Mouse (Mus musculus): Measurements from ENCODE around the gene Kcnt1. TPM values are rescaled to one million over a fixed set of nuclear protein-coding genes. Genes with fewer than 3 reads are reported as not detected.
"Not testable (repeated sequence)": the region's sequence is repeated elsewhere in the genome, so short reads cannot be mapped to it uniquely, and the experiment has no call there.

Kcnt1 gene
- polyA plus RNA-seq (2014; fragmentation: Nextera tagmentation; extraction: Ambion mirVana): 0.14 and 0.22 TPM in 2 replicates

- Histone ChIP-seq H3K9ac (peak within 1 kb of the TSS; percentile 26; the same call in 1 of the 2 replicates), H3K9me3 (ENCODE audit: low read depth, low read length) (no peaks in the 10 kb centered on the region), H3K4me1 (ENCODE audit: insufficient read depth) (peaks cover 8% of the 10 kb centered on the region; the same call in 1 of the 2 replicates), H3K27me3 (ENCODE audit: insufficient read depth, low read length) (peaks cover 28% of the 10 kb centered on the region), H3K27ac (ENCODE audit: low read depth) (no peak within 1 kb of the TSS), H3K4me2 (peak within 1 kb of the TSS; percentile 88), H3K4me3 (ENCODE audit: low read depth, low read length) (peak within 1 kb of the TSS; percentile 40), H3K36me3 (ENCODE audit: insufficient read depth) (no peaks in the 10 kb centered on the region)
- WGBS: 1% methylated on average over 53 of the region's 53 CpGs
- TF ChIP-seq CTCF (IDR thresholded peaks at IDR 0.05; ENCODE audit: low read depth): no peak
- ATAC-seq (ENCODE audit: insufficient read depth) (peak; percentile 38; the same call in 1 of the 2 replicates), DNase-seq (peak; percentile 70)
Measured at GRCm38 (mm10) chr2:25863337-25864131, at the start of gene Kcnt1. Gene Kcnt1 (plus strand): TSS chr2:25863734.

DNA sequence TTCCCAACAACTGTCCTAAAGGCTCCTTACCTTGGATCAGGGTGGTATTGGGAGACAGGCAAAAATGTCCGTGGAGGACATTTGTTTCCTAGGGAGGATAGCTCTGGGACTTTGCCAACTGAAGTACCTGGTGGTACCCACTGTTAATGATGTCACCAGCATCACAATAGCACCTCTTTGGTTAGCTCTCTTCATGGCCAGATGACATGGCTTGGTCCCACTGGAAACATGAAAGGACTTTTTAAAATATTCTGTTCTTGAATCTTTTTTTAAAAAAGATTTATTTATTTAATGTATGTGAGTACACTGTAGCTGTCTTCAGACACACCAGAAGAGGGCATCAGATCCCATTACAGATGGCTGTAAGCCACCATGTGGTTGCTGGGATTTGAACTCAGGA lies 47.8 kb upstream of the Kcnt1 start, which contains the start of gene Glt6d1:
Glt6d1 (minus strand) TSS at position 101 of the 400 bp plus-strand sequence.
- not testable (repeated sequence) for H3K4me1 ChIP-seq (ENCODE audit: insufficient read depth); H3K4me3 ChIP-seq (ENCODE audit: low read depth, low read length); H3K27ac ChIP-seq (ENCODE audit: low read depth); H3K27me3 ChIP-seq (ENCODE audit: insufficient read depth, low read length); DNase-seq; H3K9me3 ChIP-seq (ENCODE audit: low read depth, low read length); H3K36me3 ChIP-seq (ENCODE audit: insufficient read depth); H3K4me2 ChIP-seq; ATAC-seq (ENCODE audit: insufficient read depth); H3K9ac ChIP-seq
- 74% methylated on average over 1 of the region's 1 CpGs for WGBS

- 63% methylated on average over 1 of the region's 1 CpGs for WGBS
- ATAC-seq (ENCODE audit: insufficient read depth): no peak
- no peak for DNase-seq
- Histone ChIP-seq H3K36me3 (ENCODE audit: insufficient read depth) (no peaks in the 10 kb centered on the region), H3K4me2 (no peak within 1 kb of the TSS), H3K27ac (ENCODE audit: low read depth) (no peak within 1 kb of the TSS), H3K4me1 (ENCODE audit: insufficient read depth) (no peaks in the 10 kb centered on the region), H3K9me3 (ENCODE audit: low read depth, low read length) (no peaks in the 10 kb centered on the region), H3K4me3 (ENCODE audit: low read depth, low read length) (no peak within 1 kb of the TSS), H3K9ac (no peak within 1 kb of the TSS), H3K27me3 (ENCODE audit: insufficient read depth, low read length) (no peaks in the 10 kb centered on the region)
- no peak for TF ChIP-seq CTCF (IDR thresholded peaks at IDR 0.05; ENCODE audit: low read depth)
Measured at GRCm38 (mm10) chr2:25822806-25823205, 40.7 kb upstream of the Kcnt1 start, which contains the start of gene Lcn9. Gene Lcn9 (plus strand): TSS chr2:25823153.

DNA sequence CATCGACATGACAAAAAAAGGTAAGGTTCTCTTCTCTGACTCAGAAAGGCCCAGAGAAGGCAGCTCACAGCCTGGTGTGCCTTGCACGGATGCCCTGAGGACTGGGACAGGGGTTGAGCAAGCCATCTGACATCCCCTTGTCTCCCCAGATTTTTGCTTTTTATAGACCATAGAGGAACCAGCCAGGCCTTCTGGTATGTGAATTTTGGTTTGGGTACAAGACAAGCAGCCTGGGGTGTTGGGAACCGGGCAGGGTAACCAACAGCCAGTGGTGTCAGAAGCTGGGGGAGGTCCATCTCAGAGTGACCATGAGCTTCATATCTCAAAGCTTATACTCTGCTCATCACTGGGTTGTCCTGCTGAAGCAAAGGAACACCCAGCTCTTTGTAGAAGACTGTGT lies 38.8 kb upstream of the Kcnt1 start:
- WGBS: 76% methylated on average over 3 of the region's 3 CpGs
- Histone ChIP-seq H3K4me1 (ENCODE audit: insufficient read depth) (no peaks in the 10 kb centered on the region), H3K27me3 (ENCODE audit: insufficient read depth, low read length) (no peaks in the 10 kb centered on the region), H3K36me3 (ENCODE audit: insufficient read depth) (no peaks in the 10 kb centered on the region), H3K27ac (ENCODE audit: low read depth) (no peak overlapping the region), H3K4me3 (ENCODE audit: low read depth, low read length) (no peak overlapping the region), H3K9ac (no peak overlapping the region), H3K4me2 (no peak overlapping the region), H3K9me3 (ENCODE audit: low read depth, low read length) (no peaks in the 10 kb centered on the region)
- DNase-seq: no peak
- no peak for TF ChIP-seq CTCF (IDR thresholded peaks at IDR 0.05; ENCODE audit: low read depth)
- no peak for ATAC-seq (ENCODE audit: insufficient read depth)

DNA sequence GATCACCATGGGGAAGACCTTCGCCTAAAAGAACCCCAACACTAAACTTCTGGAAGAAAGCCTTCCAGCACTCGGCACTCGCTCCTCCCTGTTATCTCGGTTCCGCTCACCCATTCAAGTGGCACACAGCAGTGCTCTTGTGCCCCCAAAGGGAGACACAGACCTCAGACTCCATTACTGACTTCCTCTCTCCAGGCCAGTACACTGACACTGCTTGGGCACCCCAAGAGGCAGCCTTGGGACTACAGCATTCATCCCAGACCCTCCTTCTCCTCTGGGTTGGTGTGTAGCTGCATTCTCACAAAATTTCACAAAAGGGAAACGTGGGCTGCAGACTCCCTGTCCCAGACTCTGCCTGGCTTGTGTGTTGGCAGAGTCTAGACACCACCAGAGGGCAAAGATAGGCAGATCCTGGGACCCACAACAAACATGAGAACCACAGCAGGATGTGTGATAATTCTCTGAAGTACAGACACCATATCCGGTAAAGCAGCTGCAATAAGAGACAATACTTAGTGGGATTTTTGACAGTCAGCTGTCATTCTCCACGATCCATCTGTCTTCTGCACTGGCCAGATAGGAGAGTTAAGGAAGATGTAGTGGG lies 35.1 kb upstream of the Kcnt1 start:
- H3K4me2 ChIP-seq: no peak overlapping the region
- H3K4me3 ChIP-seq (ENCODE audit: low read depth, low read length): no peak overlapping the region
- 70% methylated on average over 8 of the region's 8 CpGs for WGBS
- no peak overlapping the region for H3K27ac ChIP-seq (ENCODE audit: low read depth)
- no peaks in the 10 kb centered on the region for H3K4me1 ChIP-seq (ENCODE audit: insufficient read depth)
- no peak overlapping the region for H3K9ac ChIP-seq
- no peak for DNase-seq
- no peaks in the 10 kb centered on the region for H3K36me3 ChIP-seq (ENCODE audit: insufficient read depth)
- no peaks in the 10 kb centered on the region for H3K9me3 ChIP-seq (ENCODE audit: low read depth, low read length)
- TF ChIP-seq CTCF (IDR thresholded peaks at IDR 0.05; ENCODE audit: low read depth): no peak
- no peaks in the 10 kb centered on the region for H3K27me3 ChIP-seq (ENCODE audit: insufficient read depth, low read length)
- ATAC-seq (ENCODE audit: insufficient read depth): no peak

GRCm38 (mm10) chr2:25830786-25831185 lies 32.7 kb upstream of the Kcnt1 start:
- Histone ChIP-seq H3K9me3 (ENCODE audit: low read depth, low read length) (no peaks in the 10 kb centered on the region), H3K9ac (no peak overlapping the region), H3K27ac (ENCODE audit: low read depth) (no peak overlapping the region), H3K4me1 (ENCODE audit: insufficient read depth) (no peaks in the 10 kb centered on the region), H3K4me2 (no peak overlapping the region), H3K27me3 (ENCODE audit: insufficient read depth, low read length) (no peaks in the 10 kb centered on the region), H3K4me3 (ENCODE audit: low read depth, low read length) (no peak overlapping the region), H3K36me3 (ENCODE audit: insufficient read depth) (no peaks in the 10 kb centered on the region)
- ATAC-seq (ENCODE audit: insufficient read depth) (no peak), DNase-seq (no peak)
- TF ChIP-seq CTCF (IDR thresholded peaks at IDR 0.05; ENCODE audit: low read depth): no peak
- WGBS: 53% methylated on average over 3 of the region's 3 CpGs

DNA sequence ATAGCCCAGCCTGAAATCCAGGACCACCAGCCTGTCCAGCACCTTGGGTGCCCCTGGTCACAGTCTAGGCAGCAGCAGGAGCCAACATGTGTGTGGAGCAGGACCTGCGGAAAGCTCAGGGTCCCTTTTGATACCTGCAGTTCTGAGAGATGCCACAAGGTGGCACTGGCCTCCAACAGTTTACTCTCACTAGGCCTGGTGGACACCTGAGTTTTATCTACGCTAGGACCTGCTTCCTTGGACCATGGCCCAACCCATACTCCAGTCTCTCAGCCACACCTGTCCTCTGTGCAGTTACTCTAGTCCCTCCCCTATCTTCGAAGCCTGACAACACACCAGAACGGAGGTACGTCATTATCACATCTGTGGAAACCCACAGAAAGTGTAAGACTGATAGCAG lies 27.2 kb upstream of the Kcnt1 start:
- H3K9me3 ChIP-seq (ENCODE audit: low read depth, low read length): no peaks in the 10 kb centered on the region
- WGBS: 44% methylated on average over 5 of the region's 5 CpGs
- no peak overlapping the region for H3K4me3 ChIP-seq (ENCODE audit: low read depth, low read length)
- no peaks in the 10 kb centered on the region for H3K27me3 ChIP-seq (ENCODE audit: insufficient read depth, low read length)
- H3K9ac ChIP-seq: no peak overlapping the region
- DNase-seq: peak; percentile 83
- H3K4me1 ChIP-seq (ENCODE audit: insufficient read depth): no peaks in the 10 kb centered on the region
- H3K4me2 ChIP-seq: no peak overlapping the region
- no peaks in the 10 kb centered on the region for H3K36me3 ChIP-seq (ENCODE audit: insufficient read depth)
- peak; percentile 93 for TF ChIP-seq CTCF (IDR thresholded peaks at IDR 0.05; ENCODE audit: low read depth)
- no peak for ATAC-seq (ENCODE audit: insufficient read depth)
- no peak overlapping the region for H3K27ac ChIP-seq (ENCODE audit: low read depth)

All from lung, embryonic 14.5 days (tissue).